Mouse (Mus musculus): ENCODE results near the gene Htr2b.

GRCm38 (mm10) chr1:86151376-86151775 lies 39.6 kb upstream of the Htr2b start:
- TF ChIP-seq CTCF (IDR thresholded peaks at IDR 0.05; ENCODE audit: low read depth, low read length) (no peak), EP300 (IDR thresholded peaks at IDR 0.05; ENCODE audit: insufficient read depth, low read depth, low read length) (no peak)
